Mouse (Mus musculus) adrenal gland, postnatal 14 days (tissue): Measurements from ENCODE around the gene Unc93a2. TPM values are rescaled to one million over a fixed set of nuclear protein-coding genes. Genes with fewer than 3 reads are reported as not detected.
"Not testable (repeated sequence)": the region's sequence is repeated elsewhere in the genome, so short reads cannot be mapped to it uniquely, and the experiment has no call there.

Experiments
- DNase-seq: peaks from one replicate; pipeline ENCODE4 v3.0.0; 2021; ENCODE audit warnings: mixed read lengths
- long read RNA-seq, 2 experiments: library from polyadenylated mRNA; stranded (forward); transcript quantifications; one replicate each; pipeline ENCODE4 v2.0.0; 2021
- total RNA-seq: library from RNA; stranded (reverse); gene quantifications from 2 replicates; pipeline ENCODE4 v1.2.3, GENCODE M21; 2021

Gene Unc93a2
- 1.2 and 1.5 TPM in 2 replicates for total RNA-seq
- long read RNA-seq, experiment 1, partial matches to known transcripts: 0 of 5 reads
- long read RNA-seq, experiment 1, other reads (novel, unspliced or antisense): 5 of 5 reads
- long read RNA-seq, experiment 2, partial matches to known transcripts: 0 of 1 reads
- long read RNA-seq, experiment 2, other reads (novel, unspliced or antisense): 1 of 1 reads

DNA sequence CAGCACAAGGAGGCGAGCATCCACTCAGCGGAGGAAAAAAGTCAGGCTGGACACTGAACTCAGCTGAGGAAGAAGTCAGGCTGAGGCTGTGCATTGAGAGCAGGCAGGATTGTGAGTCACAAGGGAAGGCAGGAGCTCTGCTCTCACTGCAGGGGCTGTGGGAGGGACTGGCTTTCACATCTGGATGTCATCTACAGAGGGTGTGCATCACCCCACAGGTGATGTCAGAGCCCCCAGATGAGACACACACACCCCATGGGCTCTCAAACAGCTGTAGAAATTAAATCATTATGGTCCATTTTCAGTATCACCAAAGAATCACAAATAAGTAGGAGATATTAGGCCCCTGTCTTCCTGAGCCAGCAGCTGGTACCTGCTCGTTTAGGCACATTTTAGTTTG, at the start of gene Unc93a2:
Gene Unc93a2, minus strand, starts transcription at position 101 of the 400 bp plus-strand sequence.
- not testable (repeated sequence) for DNase-seq

GRCm38 (mm10) chr17:7434121-7434520, 48.9 kb upstream of the Unc93a2 start:
- peak; percentile 4 for DNase-seq

GRCm38 (mm10) chr17:7430210-7430631, 45.0 kb upstream of the Unc93a2 start:
- DNase-seq: not testable (repeated sequence)

DNA sequence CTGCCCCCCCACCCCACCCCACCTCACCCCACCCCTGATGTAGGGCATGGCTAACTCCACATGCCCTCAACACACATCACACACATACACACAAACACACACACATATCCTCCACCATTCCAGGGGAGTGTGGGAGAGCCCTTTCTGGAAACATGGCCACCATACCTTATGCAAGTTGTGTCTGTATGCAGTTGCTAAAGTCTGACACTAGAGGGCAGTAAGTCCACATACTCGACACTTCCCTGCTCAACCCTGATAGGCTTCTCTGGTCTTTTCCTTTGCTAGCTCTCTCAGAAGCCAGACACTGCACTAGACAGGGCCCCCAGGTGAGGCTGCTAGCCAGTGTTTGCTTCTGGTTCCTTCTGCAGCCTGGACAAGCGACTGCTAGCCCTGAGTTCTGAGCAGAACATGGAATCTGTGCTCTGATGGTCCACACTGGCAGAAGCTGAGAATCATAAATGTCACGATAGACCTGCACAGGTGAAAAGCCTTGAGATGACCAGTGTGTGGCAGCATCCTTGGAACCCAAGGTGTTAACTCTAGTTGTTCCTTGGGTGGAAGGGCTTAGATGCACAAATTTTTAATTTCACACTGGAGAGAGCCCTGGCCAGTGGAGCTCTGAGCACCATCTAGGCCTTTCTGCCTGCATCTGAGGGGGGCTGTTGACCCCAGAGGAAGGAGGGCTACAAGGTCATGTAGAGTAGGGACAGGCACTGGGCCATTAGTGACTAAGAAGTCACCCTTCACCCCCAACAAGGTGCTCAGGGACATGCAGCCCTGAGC, 35.1 kb upstream of the Unc93a2 start:
- DNase-seq: peak; percentile 6

DNA sequence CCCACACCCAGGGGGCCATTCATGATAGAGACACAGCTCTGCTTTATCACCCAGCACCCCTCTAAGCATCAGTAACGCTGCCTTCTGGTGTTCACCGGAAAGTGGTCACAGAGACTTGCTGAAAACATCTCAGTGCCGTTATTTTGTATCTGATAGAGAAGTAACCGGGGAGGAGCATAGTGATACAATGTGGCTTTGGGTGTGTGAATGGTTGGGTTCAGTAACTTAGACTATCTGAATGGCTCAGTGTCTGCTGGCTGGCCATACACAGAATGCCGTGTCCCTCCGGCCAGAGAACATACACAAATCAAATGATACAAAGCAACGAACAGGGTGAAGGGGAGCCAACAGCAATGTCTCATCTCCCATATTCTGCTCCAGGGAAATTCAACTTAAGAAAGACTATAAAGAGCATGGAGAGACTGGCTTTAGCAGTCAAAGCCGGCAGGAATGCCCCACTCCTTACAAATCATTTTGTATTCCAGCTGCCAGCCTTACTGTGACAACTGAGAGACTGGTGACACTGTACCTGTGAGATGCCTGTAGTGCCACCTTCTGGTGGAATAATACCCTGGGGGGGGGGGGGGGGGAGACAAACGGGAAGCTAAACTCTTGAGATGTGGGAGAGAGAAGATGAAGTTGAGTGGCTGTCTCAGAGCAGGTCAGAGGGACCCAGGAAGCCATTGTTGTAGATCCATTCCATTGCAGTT, 29.5 kb upstream of the Unc93a2 start:
- DNase-seq: peak; percentile 17

GRCm38 (mm10) chr17:7413336-7413735, 28.1 kb upstream of the Unc93a2 start:
- DNase-seq: peak; percentile 37

- not testable (repeated sequence) for DNase-seq
These were observed 14.5 kb upstream of the Unc93a2 start for GRCm38 (mm10) chr17:7399770-7400169.

DNA sequence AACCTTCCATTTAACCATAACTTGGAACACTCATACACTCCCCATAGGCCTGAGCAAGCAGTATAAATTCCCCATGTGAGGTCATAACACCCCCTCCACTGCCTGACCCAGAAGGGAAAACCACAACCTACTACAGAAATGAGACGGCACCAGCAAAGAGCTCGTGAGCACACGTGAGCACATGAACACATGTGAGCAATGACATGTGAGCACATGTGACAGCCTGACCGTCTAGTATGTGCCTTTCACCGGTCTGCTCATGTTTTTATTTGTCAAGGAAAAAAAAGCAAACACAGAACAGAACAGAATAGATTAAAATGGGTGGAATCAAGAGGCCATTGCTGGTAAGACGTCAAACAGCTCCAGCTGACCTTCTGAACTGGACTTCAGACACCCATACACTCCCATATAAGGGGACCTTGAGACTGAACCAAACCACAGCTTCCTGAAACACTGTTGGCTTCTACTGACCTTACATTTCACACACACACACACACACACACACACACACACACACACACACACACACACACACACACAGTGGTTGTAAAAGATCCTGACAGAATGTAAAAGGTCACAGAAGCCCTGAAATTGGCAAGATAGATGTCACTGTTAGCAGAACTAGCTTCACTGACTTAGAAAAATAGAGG, 13.1 kb upstream of the Unc93a2 start:
- peak; percentile 69 for DNase-seq

GRCm38 (mm10) chr17:7397079-7397478, 11.8 kb upstream of the Unc93a2 start:
- not testable (repeated sequence) for DNase-seq

- DNase-seq: not testable (repeated sequence)
These were observed 11.0 kb upstream of the Unc93a2 start for GRCm38 (mm10) chr17:7396288-7396687.

DNA sequence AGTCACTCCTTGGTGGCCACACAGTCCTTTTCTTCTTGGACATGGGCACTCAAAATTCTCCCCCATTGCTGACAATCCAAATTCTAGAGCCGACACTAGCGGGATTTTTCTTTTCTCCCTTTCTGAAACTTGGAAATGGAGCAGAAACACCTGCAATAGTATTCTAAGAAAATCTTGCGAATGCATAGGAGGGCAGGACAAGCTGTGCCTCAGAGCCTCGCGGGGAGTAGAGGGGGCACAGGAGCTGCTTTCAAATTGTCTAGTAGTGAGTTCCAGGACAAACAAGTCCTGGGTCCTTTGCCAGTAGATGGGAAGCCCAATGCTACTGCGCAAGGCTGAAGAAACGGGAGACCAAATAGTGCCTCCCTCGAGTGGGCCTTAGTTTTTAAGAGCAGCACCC, 10.4 kb upstream of the Unc93a2 start:
- DNase-seq: not testable (repeated sequence)

DNA sequence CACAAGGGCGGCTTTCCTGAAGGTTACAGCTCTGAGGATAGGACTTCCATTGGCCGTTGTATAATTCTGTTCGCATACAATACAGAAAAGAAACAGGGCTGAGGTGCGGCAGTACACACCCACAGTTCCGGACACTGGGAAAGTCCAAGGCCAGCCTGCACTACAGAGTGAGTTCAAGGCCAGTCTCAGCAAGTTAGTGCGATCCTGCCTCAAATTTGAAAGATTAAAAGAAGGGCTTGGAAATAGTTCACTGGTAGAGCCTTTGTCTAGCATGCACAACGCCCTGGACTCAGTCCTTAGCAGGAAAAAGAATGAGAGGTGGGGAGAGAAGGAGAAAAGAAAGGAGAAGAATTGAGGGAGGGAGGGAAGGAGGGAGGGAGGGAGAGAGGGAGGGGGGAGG, 9.9 kb upstream of the Unc93a2 start:
- DNase-seq: peak; percentile 23

DNA sequence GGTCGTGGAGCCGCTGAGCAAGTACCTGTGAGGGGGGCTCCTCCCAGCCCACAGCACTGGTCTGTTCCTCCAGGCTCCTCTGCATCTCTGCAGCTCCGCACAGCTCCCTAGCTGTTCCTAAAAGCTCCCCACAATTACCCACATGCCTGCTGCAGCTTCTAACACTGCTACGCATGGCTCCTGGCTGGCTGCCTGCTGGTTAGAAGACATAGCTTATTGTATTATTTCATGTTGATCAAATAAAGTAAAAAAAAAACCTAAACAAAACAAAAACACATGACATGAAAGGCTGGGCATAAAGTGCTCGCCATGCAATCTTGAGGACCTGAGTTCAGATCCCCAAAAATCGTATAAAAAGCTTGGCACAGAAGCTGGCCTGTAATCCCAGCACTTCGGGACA, 4.6 kb upstream of the Unc93a2 start:
- DNase-seq: peak; percentile 30

DNA sequence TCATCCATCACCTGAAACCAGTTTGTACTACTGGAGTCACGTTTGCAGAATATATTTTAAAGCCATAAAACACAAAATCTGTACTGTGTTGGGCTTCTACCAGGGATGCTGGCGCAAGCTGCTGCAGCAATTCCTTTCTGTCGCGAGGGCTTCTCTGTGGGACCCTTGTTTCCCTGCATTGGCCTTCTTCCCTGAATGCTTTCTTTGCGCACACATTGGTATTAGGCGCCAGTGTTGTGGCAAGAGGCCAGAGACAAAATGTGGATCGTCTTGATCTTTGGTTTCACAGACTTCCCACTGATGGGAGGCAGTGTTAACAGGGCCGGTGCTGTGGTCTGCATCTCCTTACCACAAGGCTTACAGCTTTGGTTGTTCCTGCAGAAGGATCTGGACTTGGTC, 3.7 kb upstream of the Unc93a2 start:
- not testable (repeated sequence) for DNase-seq

DNA sequence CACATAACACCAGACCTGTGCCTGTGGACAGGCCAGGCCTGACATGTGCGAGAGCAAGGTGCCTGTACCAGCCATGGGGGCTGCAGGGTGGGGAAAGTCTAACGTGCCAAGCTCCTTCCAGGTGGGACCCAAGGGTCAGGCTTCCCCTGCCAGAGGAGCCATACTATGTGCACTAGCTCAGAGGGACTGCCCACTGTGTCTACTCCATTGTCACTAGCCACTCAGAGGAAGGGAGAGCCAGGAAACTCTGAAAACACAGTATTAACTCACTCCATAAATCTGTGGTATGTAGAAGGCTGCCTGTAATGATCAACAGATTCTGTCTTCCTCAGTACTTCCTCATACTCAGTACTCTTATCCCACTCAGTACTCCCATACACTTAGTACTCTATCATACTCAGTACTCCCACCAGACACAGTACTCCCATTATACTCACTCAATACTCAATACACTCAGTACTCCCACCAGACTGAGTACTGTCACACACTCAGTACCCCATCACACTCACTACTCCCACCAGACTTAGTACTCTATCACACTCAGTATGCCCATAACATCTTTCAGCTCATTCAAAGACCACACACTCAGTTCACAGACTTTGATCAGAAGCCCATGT, 3.2 kb upstream of the Unc93a2 start:
- not testable (repeated sequence) for DNase-seq

DNA sequence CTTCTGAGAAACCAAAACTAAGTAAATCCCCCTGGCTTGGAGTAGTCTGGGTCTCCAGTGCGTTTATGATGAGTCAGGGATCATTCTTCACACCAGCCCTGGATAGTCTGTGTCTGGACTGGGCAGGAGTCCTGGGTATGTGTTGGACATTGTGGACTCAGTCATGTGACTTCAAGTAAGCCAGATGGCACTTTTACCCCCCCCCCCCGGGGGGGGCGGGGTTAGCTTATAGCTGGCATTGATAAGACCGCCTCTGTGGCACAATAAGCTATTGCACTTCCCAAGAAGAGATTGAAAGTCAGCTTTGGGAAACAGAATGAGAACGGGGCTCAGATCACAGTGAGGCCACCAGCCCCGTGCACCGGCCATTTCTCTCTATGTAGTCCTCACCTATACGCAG, 752 bp upstream of the Unc93a2 start:
- not testable (repeated sequence) for DNase-seq

DNA sequence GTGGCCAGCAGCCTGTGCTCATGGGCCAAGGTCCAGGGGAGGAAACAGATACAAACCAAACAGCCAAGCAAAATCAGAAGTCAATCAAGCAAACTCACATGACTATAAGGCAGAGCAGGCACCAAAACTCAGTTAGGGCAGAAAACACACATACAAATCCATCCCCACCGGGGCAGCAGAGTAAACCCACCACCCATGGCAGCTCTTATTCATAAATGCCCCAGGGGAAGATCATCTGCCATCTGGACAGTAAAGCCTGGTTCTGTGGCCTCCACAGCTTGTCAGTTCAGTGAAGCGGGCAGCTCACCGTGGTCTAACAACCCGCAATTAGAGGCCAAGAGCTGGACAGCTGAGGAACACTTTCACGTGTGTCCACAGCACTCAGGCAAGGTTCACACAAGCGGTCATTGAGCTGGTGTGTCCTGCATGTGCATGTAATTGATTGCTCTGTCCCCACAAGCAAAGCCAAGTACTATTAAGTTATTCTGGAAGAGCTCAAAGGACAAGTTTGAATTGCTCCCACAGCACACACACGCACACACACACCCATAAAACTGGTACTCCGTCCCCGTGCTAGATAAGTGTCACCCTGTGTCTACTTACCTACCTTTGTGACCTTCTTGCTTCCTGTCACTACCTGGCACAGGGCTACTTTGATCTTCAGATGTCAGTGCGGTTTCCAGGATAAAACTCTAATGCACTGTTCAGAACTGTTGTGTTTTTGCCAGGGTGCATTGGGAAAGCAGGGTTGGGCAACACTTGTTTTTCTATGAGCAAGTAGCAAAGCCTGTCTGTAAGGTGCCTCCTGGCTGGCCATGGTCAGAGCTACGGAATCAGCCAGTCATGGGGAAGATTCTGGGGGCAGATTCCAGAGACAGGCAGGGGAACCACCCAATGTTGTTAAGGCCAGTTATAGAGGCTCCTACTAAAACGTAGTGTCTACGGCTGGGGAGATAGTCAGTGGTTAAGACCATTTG, 1.8 kb downstream of the Unc93a2 start:
- not testable (repeated sequence) for DNase-seq

DNA sequence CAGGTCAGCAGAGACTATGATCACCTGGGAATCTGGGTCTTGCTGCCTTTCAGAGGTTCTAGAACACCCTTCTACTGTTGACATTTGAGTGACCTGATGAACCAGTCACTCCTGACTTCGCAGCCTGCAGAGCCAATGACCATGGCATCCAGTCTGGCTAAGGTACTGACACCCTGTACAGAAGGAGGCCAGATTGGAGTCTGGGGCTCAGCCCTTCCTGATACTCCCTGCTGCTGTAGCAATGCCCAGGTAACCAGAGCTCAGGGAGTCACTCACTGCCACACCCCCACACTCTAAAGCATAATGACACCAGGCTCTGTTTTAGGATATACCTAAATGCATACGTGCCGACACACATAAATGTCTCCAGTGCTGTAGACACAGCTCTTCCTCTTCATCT, 2.6 kb downstream of the Unc93a2 start:
- DNase-seq: not testable (repeated sequence)

GRCm38 (mm10) chr17:7377907-7378306, 7.4 kb downstream of the Unc93a2 start:
- DNase-seq: not testable (repeated sequence)

GRCm38 (mm10) chr17:7376951-7377700, 8.1 kb downstream of the Unc93a2 start:
- not testable (repeated sequence) for DNase-seq
